Mouse (Mus musculus): ENCODE results near the gene Nol12.

Nol12 gene

GRCm38 (mm10) chr15:78916052-78916826 is 18.5 kb upstream of the Nol12 start:
- no peak for DNase-seq (ENCODE audit: extremely low read depth, low read depth)

GRCm38 (mm10) chr15:78918126-78918525 is 16.6 kb upstream of the Nol12 start:
- no peak for DNase-seq (ENCODE audit: extremely low read depth, low read depth)

GRCm38 (mm10) chr15:78919914-78920313 is 14.8 kb upstream of the Nol12 start:
- no peak for DNase-seq (ENCODE audit: extremely low read depth, low read depth)

GRCm38 (mm10) chr15:78922700-78923099 is 12.0 kb upstream of the Nol12 start:
- DNase-seq (ENCODE audit: extremely low read depth, low read depth): no peak

- peak; percentile 91 for DNase-seq (ENCODE audit: extremely low read depth, low read depth)
Observed at GRCm38 (mm10) chr15:78923585-78923984, 11.1 kb upstream of the Nol12 start.

- no peak for DNase-seq (ENCODE audit: extremely low read depth, low read depth)
Observed at GRCm38 (mm10) chr15:78925129-78925528, 9.6 kb upstream of the Nol12 start.

GRCm38 (mm10) chr15:78926021-78926919 is 8.5 kb upstream of the Nol12 start, which contains the start of gene Lgals1:
TSS of gene Lgals1 (plus strand) at chr15:78926725.
- DNase-seq (ENCODE audit: extremely low read depth, low read depth): peak; percentile 81

GRCm38 (mm10) chr15:78927021-78927787 is 7.5 kb upstream of the Nol12 start:
- DNase-seq (ENCODE audit: extremely low read depth, low read depth): no peak

- peak; percentile 91 for DNase-seq (ENCODE audit: extremely low read depth, low read depth)
Observed at GRCm38 (mm10) chr15:78927788-78928457, 6.8 kb upstream of the Nol12 start.

- DNase-seq (ENCODE audit: extremely low read depth, low read depth): no peak
Observed at GRCm38 (mm10) chr15:78928539-78928938, 6.2 kb upstream of the Nol12 start.

- no peak for DNase-seq (ENCODE audit: extremely low read depth, low read depth)
Observed at GRCm38 (mm10) chr15:78930192-78930706, 4.5 kb upstream of the Nol12 start.

- DNase-seq (ENCODE audit: extremely low read depth, low read depth): no peak
Observed at GRCm38 (mm10) chr15:78930801-78931426, 3.8 kb upstream of the Nol12 start.

GRCm38 (mm10) chr15:78931577-78931976 is 3.2 kb upstream of the Nol12 start:
- peak; percentile 85 for DNase-seq (ENCODE audit: extremely low read depth, low read depth)

GRCm38 (mm10) chr15:78936403-78936802 is 1.7 kb downstream of the Nol12 start:
- DNase-seq (ENCODE audit: extremely low read depth, low read depth): no peak

GRCm38 (mm10) chr15:78937311-78937710 is 2.6 kb downstream of the Nol12 start:
- no peak for DNase-seq (ENCODE audit: extremely low read depth, low read depth)

GRCm38 (mm10) chr15:78937963-78938362 is 3.2 kb downstream of the Nol12 start:
- DNase-seq (ENCODE audit: extremely low read depth, low read depth): no peak

GRCm38 (mm10) chr15:78940325-78940724 is 5.6 kb downstream of the Nol12 start:
- DNase-seq (ENCODE audit: extremely low read depth, low read depth): no peak

- no peak for DNase-seq (ENCODE audit: extremely low read depth, low read depth)
Observed at GRCm38 (mm10) chr15:78942663-78943062, 7.9 kb downstream of the Nol12 start.

- DNase-seq (ENCODE audit: extremely low read depth, low read depth): peak; percentile 37
Observed at GRCm38 (mm10) chr15:78946232-78946631, 11.5 kb downstream of the Nol12 start.

GRCm38 (mm10) chr15:78947657-78948056 is 12.9 kb downstream of the Nol12 start, which contains the start of gene Triobp:
TSS of gene Triobp (plus strand) at chr15:78947724.
- DNase-seq (ENCODE audit: extremely low read depth, low read depth): peak; percentile 88

All from MEL-GATA-1-ER (cell line).